Mouse (Mus musculus) erythroblast, embryonic 14.5 days (primary cell): ENCODE results near the gene Dnase2a.

Source experiments
- GATA1 ChIP-seq: IDR thresholded peaks from 2 replicates; pipeline ENCODE4 v1.6.1; 2012; ENCODE audit warnings: low read length, inconsistent platforms, mixed read lengths
- TAL1 ChIP-seq: IDR thresholded peaks from 3 replicates; pipeline ENCODE4 v1.6.1; 2012; ENCODE audit warnings: low read length, inconsistent platforms, mixed read lengths

GRCm38 (mm10) chr8:84902920-84903661 lies 5.3 kb upstream of the Dnase2a start:
- no peak for TF ChIP-seq TAL1
- no peak for TF ChIP-seq GATA1
